Mouse (Mus musculus): ENCODE data around the gene Rhbdd2.

- no peak for TF ChIP-seq CTCF (IDR thresholded peaks at IDR 0.05; ENCODE audit: insufficient read depth, low read depth, low read length)
- TF ChIP-seq POLR2A (IDR thresholded peaks at IDR 0.05; ENCODE audit: insufficient read depth, low read depth, low read length) = no peak
Observed at GRCm38 (mm10) chr5:135642686-135643551, 10.5 kb downstream of the Rhbdd2 start.

Measured in olfactory bulb, adult 2 months (tissue).